Mouse (Mus musculus) heart, embryonic 10.5 days (tissue): ENCODE data around the gene H2afx. TPM values are rescaled to one million over a fixed set of nuclear protein-coding genes. Genes with fewer than 3 reads are reported as not detected.
A peak's percentile ranks its signal among the peaks of the same experiment; 100 is the strongest.
"Not testable (repeated sequence)": the region's sequence is repeated elsewhere in the genome, so short reads cannot be mapped to it uniquely, and the experiment has no call there.

Experiments used
- DNase-seq: peaks from one replicate; pipeline ENCODE4 v3.0.0-alpha.2; 2017; ENCODE audit warnings: low spot score
- H3K27ac ChIP-seq: fragments of 300-500 bp; sonication (generic); 2 replicates; pipeline ENCODE4 v1.5.1; 2016; ENCODE audit warnings: mild to moderate bottlenecking
- H3K27me3 ChIP-seq: fragments of 300-500 bp; sonication (generic); 2 replicates; pipeline ENCODE4 v1.6.1; 2016; ENCODE audit warnings: mild to moderate bottlenecking; ENCODE audit not compliant: poor library complexity, insufficient read depth, severe bottlenecking
- H3K36me3 ChIP-seq: fragments of 300-500 bp; sonication (generic); 2 replicates; pipeline ENCODE4 v1.6.1; 2016; ENCODE audit warnings: mild to moderate bottlenecking, moderate library complexity
- H3K4me1 ChIP-seq: fragments of 300-500 bp; sonication (generic); 2 replicates; pipeline ENCODE4 v1.6.1; 2016; ENCODE audit warnings: mild to moderate bottlenecking
- H3K4me3 ChIP-seq: fragments of 300-500 bp; sonication (generic); 2 replicates; pipeline ENCODE4 v1.5.1; 2016; ENCODE audit warnings: mild to moderate bottlenecking, moderate library complexity
- H3K9me3 ChIP-seq: fragments of 300-500 bp; sonication (generic); 2 replicates; pipeline ENCODE4 v1.6.1; 2016; ENCODE audit warnings: mild to moderate bottlenecking, moderate library complexity
- WGBS: fragments of 180-500 bp; shearing (Covaris S2); methylation state at CpG from one replicate; pipeline ENCODE4 v1.1.7; 2016; 5-methylcytosine and 5-hydroxymethylcytosine counted together
- polyA plus RNA-seq: library from polyadenylated mRNA; unstranded; fragments of >200 nt; fragmentation: Nextera tagmentation; extraction: Ambion mirVana; gene quantifications from 2 replicates; pipeline ENCODE4 v1.2.1, GENCODE M21; 2016

H2afx gene
- polyA plus RNA-seq, 1 experiment from 2014 or later, result 270 TPM

GRCm38 (mm10) chr9:44336513-44336912 is 2.0 kb downstream of the H2afx start:
- WGBS, result 51% methylated on average over 4 of the region's 4 CpGs
- DNase-seq, result peak; percentile 73
- peaks cover 15% of the 10 kb centered on the region for H3K4me1 ChIP-seq
- not testable (repeated sequence) for H3K27me3 ChIP-seq, H3K27ac ChIP-seq, H3K9me3 ChIP-seq
- H3K4me3 ChIP-seq, result peak overlapping the region; percentile 92
- peaks cover 68% of the 10 kb centered on the region for H3K36me3 ChIP-seq

GRCm38 (mm10) chr9:44336964-44337363 is 2.5 kb downstream of the H2afx start:
- H3K27ac ChIP-seq, result no peak overlapping the region
- peak; percentile 68 for DNase-seq
- no peaks in the 10 kb centered on the region for H3K27me3 ChIP-seq
- H3K36me3 ChIP-seq, result peaks cover 67% of the 10 kb centered on the region
- peak overlapping the region; percentile 92 for H3K4me3 ChIP-seq
- WGBS, result 69% methylated on average over 3 of the region's 3 CpGs
- peaks cover 20% of the 10 kb centered on the region for H3K4me1 ChIP-seq
- no peaks in the 10 kb centered on the region for H3K9me3 ChIP-seq

- no peaks in the 10 kb centered on the region for H3K27me3 ChIP-seq
- peak; percentile 72 for DNase-seq
- 62% methylated on average over 9 of the region's 9 CpGs for WGBS
- 0 out of 2 replicates have a peak overlapping the region, but pooled peaks have one; percentile 7 for H3K27ac ChIP-seq
- H3K4me3 ChIP-seq, result peak overlapping the region; percentile 92
- peaks cover 26% of the 10 kb centered on the region for H3K4me1 ChIP-seq
- H3K9me3 ChIP-seq, result no peaks in the 10 kb centered on the region
- H3K36me3 ChIP-seq, result peaks cover 61% of the 10 kb centered on the region
Observed at GRCm38 (mm10) chr9:44337436-44338169, 3.1 kb downstream of the H2afx start.

- 81% methylated on average over 5 of the region's 5 CpGs for WGBS
- Histone ChIP-seq H3K27me3 (no peaks in the 10 kb centered on the region), H3K4me1 (peaks cover 33% of the 10 kb centered on the region), H3K36me3 (peaks cover 52% of the 10 kb centered on the region), H3K4me3 (no peak overlapping the region), H3K27ac (no peak overlapping the region), H3K9me3 (no peaks in the 10 kb centered on the region)
- peak; percentile 71 for DNase-seq
Observed at GRCm38 (mm10) chr9:44338574-44338973, 4.1 kb downstream of the H2afx start.

- Histone ChIP-seq H3K4me3 (peak overlapping the region; percentile 80), H3K27ac (peak overlapping the region; percentile 99), H3K4me1 (peaks cover 38% of the 10 kb centered on the region), H3K36me3 (peaks cover 51% of the 10 kb centered on the region), H3K9me3 (no peaks in the 10 kb centered on the region), H3K27me3 (no peaks in the 10 kb centered on the region)
- peak; percentile 74 for DNase-seq
- WGBS, result 86% methylated on average over 5 of the region's 5 CpGs
Observed at GRCm38 (mm10) chr9:44341487-44341886, 7.0 kb downstream of the H2afx start.

- Histone ChIP-seq H3K9me3 (no peaks in the 10 kb centered on the region), H3K36me3 (peaks cover 51% of the 10 kb centered on the region), H3K27me3 (no peaks in the 10 kb centered on the region), H3K27ac (peak overlapping the region; percentile 99), H3K4me1 (peaks cover 31% of the 10 kb centered on the region), H3K4me3 (peak overlapping the region; percentile 80)
- WGBS, result 58% methylated on average over 3 of the region's 3 CpGs
- peak; percentile 94 for DNase-seq
Observed at GRCm38 (mm10) chr9:44342173-44342572, 7.7 kb downstream of the H2afx start.

- 73% methylated on average over 1 of the region's 1 CpGs for WGBS
- peaks cover 28% of the 10 kb centered on the region for H3K4me1 ChIP-seq
- peak overlapping the region; percentile 99 for H3K27ac ChIP-seq
- no peak for DNase-seq
- peaks cover 51% of the 10 kb centered on the region for H3K36me3 ChIP-seq
- peak overlapping the region; percentile 80 for H3K4me3 ChIP-seq
- no peaks in the 10 kb centered on the region for H3K27me3 ChIP-seq
- no peaks in the 10 kb centered on the region for H3K9me3 ChIP-seq
Observed at GRCm38 (mm10) chr9:44342605-44343004, 8.1 kb downstream of the H2afx start.

GRCm38 (mm10) chr9:44343290-44343689 is 8.8 kb downstream of the H2afx start:
- Histone ChIP-seq H3K9me3 (no peaks in the 10 kb centered on the region), H3K36me3 (peaks cover 54% of the 10 kb centered on the region), H3K27ac (peak overlapping the region; percentile 99), H3K4me1 (peaks cover 24% of the 10 kb centered on the region), H3K27me3 (no peaks in the 10 kb centered on the region), H3K4me3 (peak overlapping the region; percentile 80)
- WGBS, result 7% methylated on average over 6 of the region's 6 CpGs
- DNase-seq, result peak; percentile 95

- peak; percentile 98 for DNase-seq
- WGBS, result under 1% methylated on average over 39 of the region's 39 CpGs
- peaks cover 54% of the 10 kb centered on the region for H3K36me3 ChIP-seq
- H3K4me1 ChIP-seq, result peaks cover 24% of the 10 kb centered on the region
- H3K4me3 ChIP-seq, result peak within 1 kb of the TSS; percentile 80
- peak within 1 kb of the TSS; percentile 99 for H3K27ac ChIP-seq
- H3K9me3 ChIP-seq, result no peaks in the 10 kb centered on the region
- no peaks in the 10 kb centered on the region for H3K27me3 ChIP-seq
Observed at GRCm38 (mm10) chr9:44343781-44344421, 9.4 kb downstream of the H2afx start, which contains the start of gene Hmbs. Gene Hmbs (minus strand): TSS chr9:44344228.

- Histone ChIP-seq H3K27ac (no peak overlapping the region), H3K4me1 (peaks cover 24% of the 10 kb centered on the region), H3K4me3 (no peak overlapping the region), H3K9me3 (no peaks in the 10 kb centered on the region), H3K36me3 (peaks cover 57% of the 10 kb centered on the region), H3K27me3 (no peaks in the 10 kb centered on the region)
- no peak for DNase-seq
- 87% methylated on average over 6 of the region's 6 CpGs for WGBS
Observed at GRCm38 (mm10) chr9:44345570-44346433, 11.3 kb downstream of the H2afx start.

- Histone ChIP-seq H3K4me1 (peaks cover 17% of the 10 kb centered on the region), H3K9me3 (no peaks in the 10 kb centered on the region), H3K27me3 (no peaks in the 10 kb centered on the region), H3K36me3 (peaks cover 60% of the 10 kb centered on the region), H3K27ac (no peak overlapping the region), H3K4me3 (no peak overlapping the region)
- 93% methylated on average over 9 of the region's 9 CpGs for WGBS
- DNase-seq, result no peak
Observed at GRCm38 (mm10) chr9:44347166-44347565, 12.7 kb downstream of the H2afx start.

- no peaks in the 10 kb centered on the region for H3K9me3 ChIP-seq
- no peaks in the 10 kb centered on the region for H3K27me3 ChIP-seq
- no peak overlapping the region for H3K4me3 ChIP-seq
- peaks cover 65% of the 10 kb centered on the region for H3K36me3 ChIP-seq
- H3K27ac ChIP-seq, result no peak overlapping the region
- WGBS, result 83% methylated on average over 4 of the region's 4 CpGs
- H3K4me1 ChIP-seq, result peaks cover 13% of the 10 kb centered on the region
- no peak for DNase-seq
Observed at GRCm38 (mm10) chr9:44347621-44348020, 13.1 kb downstream of the H2afx start.
